Mouse (Mus musculus) lung, postnatal 4 days (tissue): ENCODE measurements around the gene Gna13.

Experiments used
- DNase-seq, 2 experiments: peaks; one replicate each; pipeline ENCODE4 v3.0.0; 2021

The Gna13 gene

GRCm38 (mm10) chr11:109425392-109426271 is 63.0 kb downstream of the Gna13 start, which contains the start of gene Amz2:
Gene Amz2, plus strand, starts transcription at chr11:109425946.
- DNase-seq: peak; percentile 100

GRCm38 (mm10) chr11:109426272-109426586 is 63.6 kb downstream of the Gna13 start:
- DNase-seq: no peak

GRCm38 (mm10) chr11:109427353-109427752 is 64.7 kb downstream of the Gna13 start:
- DNase-seq: no peak

GRCm38 (mm10) chr11:109434233-109434798 is 71.7 kb downstream of the Gna13 start:
- no peak for DNase-seq

- DNase-seq: no peak
Observed at GRCm38 (mm10) chr11:109436889-109437288, 74.3 kb downstream of the Gna13 start.

- no peak for DNase-seq
Observed at GRCm38 (mm10) chr11:109439209-109439608, 76.6 kb downstream of the Gna13 start.

GRCm38 (mm10) chr11:109439829-109440340 is 77.3 kb downstream of the Gna13 start:
- DNase-seq: peak; percentile 86 to 88

- DNase-seq: no peak
Observed at GRCm38 (mm10) chr11:109440641-109441040, 78.0 kb downstream of the Gna13 start.

- peak in 1 of 2 experiments; percentile 63 for DNase-seq
Observed at GRCm38 (mm10) chr11:109441119-109441518, 78.5 kb downstream of the Gna13 start.

- DNase-seq: no peak
Observed at GRCm38 (mm10) chr11:109442166-109442730, 79.6 kb downstream of the Gna13 start.

- no peak for DNase-seq
Observed at GRCm38 (mm10) chr11:109443468-109444263, 81.0 kb downstream of the Gna13 start.

- DNase-seq: peak in 1 of 2 experiments; percentile 59
Observed at GRCm38 (mm10) chr11:109444600-109444999, 82.0 kb downstream of the Gna13 start.

GRCm38 (mm10) chr11:109445438-109446035 is 82.9 kb downstream of the Gna13 start:
- no peak for DNase-seq
